Mouse (Mus musculus) bone marrow, adult 2 months (tissue): Measurements from ENCODE around the gene Mageb3. TPM values are rescaled to one million over a fixed set of nuclear protein-coding genes. Genes with fewer than 3 reads are reported as not detected.

ENCODE experiments used
- H3K27ac ChIP-seq: fragments of 200-500 bp; 2 replicates; pipeline ENCODE4 v1.5.1; 2012; ENCODE audit warnings: low read depth, mild to moderate bottlenecking, control low read depth, inconsistent platforms, low read length; ENCODE audit not compliant: control insufficient read depth, poor library complexity, insufficient read depth
- H3K4me1 ChIP-seq: fragments of 200-500 bp; 2 replicates; pipeline ENCODE4 v1.6.1; 2011; ENCODE audit warnings: low read length; ENCODE audit not compliant: control insufficient read depth, insufficient read depth
- H3K4me3 ChIP-seq: fragments of 200-500 bp; replicated peaks from 2 replicates; pipeline ENCODE3; 2011; ENCODE audit warnings: mild to moderate bottlenecking, low read depth, low read length, control low read depth; ENCODE audit not compliant: control insufficient read depth
- CTCF ChIP-seq: fragments of 200-500 bp; IDR thresholded peaks from 2 replicates; pipeline ENCODE4 v1.5.1; 2011; ENCODE audit warnings: low read length, control low read depth; ENCODE audit not compliant: control insufficient read depth, insufficient read depth
- POLR2A ChIP-seq: fragments of 200-500 bp; IDR thresholded peaks from 2 replicates; pipeline ENCODE4 v1.6.1; 2011; ENCODE audit warnings: low read depth, mild to moderate bottlenecking, control low read depth, low read length, borderline replicate concordance; ENCODE audit not compliant: control insufficient read depth
- WGBS: fragments of 180-500 bp; shearing (Covaris S2); methylation state at CpG from one replicate; pipeline ENCODE4 v1.1.7; 2018; 5-methylcytosine and 5-hydroxymethylcytosine counted together
- polyA plus RNA-seq: library from polyadenylated mRNA; stranded (reverse); fragments of >200 nt; gene quantifications from 2 replicates; pipeline ENCODE4 v1.2.4, GENCODE M21; 2011; ENCODE audit warnings: low replicate concordance; ENCODE audit not compliant: missing spikeins, insufficient read depth, insufficient read length

Gene Mageb3
- polyA plus RNA-seq, 1 experiment: not detected

- WGBS: 85% methylated on average over 3 of the region's 3 CpGs
Observed at GRCm38 (mm10) chr2:121909975-121910374, 45.9 kb downstream of the Mageb3 start.

More at GRCm38 (mm10) chr2:121909975-121910374, 45.9 kb downstream of the Mageb3 start:
- Histone ChIP-seq H3K4me3 (no peak overlapping the region), H3K27ac (no peak overlapping the region), H3K4me1 (no peaks in the 10 kb centered on the region)
- TF ChIP-seq POLR2A (no peak), CTCF (no peak)

Other genes with a start within 250 kb of the Mageb3 start
- gene Frmd5, start 149.0 kb downstream of the Mageb3 start, polyA plus RNA-seq: not detected in 2 replicates
- gene Casc4, start 89.1 kb downstream of the Mageb3 start, polyA plus RNA-seq: 0.92 and 7.7 TPM in 2 replicates
- 7.5 and 11.6 TPM in 2 replicates for gene Ctdspl2, start 91 bp downstream of the Mageb3 start, polyA plus RNA-seq
- gene Eif3j1, start 72.5 kb upstream of the Mageb3 start, polyA plus RNA-seq: 8.4 and 12.0 TPM in 2 replicates
- gene Spg11, start 162.3 kb upstream of the Mageb3 start, polyA plus RNA-seq: 1.7 and 6.3 TPM in 2 replicates
- gene B2m, start 191.6 kb upstream of the Mageb3 start, polyA plus RNA-seq: 485 and 609 TPM in 2 replicates
- gene Trim69, start 204.6 kb upstream of the Mageb3 start, polyA plus RNA-seq: not detected in 2 replicates
- gene Patl2, start 230.1 kb upstream of the Mageb3 start, polyA plus RNA-seq: not detected in 2 replicates
- gene Terb2, start 230.2 kb upstream of the Mageb3 start, polyA plus RNA-seq: not detected in 2 replicates